9 mouse cellular contexts compared by ENCODE assay signal in the genomic region with DNA sequence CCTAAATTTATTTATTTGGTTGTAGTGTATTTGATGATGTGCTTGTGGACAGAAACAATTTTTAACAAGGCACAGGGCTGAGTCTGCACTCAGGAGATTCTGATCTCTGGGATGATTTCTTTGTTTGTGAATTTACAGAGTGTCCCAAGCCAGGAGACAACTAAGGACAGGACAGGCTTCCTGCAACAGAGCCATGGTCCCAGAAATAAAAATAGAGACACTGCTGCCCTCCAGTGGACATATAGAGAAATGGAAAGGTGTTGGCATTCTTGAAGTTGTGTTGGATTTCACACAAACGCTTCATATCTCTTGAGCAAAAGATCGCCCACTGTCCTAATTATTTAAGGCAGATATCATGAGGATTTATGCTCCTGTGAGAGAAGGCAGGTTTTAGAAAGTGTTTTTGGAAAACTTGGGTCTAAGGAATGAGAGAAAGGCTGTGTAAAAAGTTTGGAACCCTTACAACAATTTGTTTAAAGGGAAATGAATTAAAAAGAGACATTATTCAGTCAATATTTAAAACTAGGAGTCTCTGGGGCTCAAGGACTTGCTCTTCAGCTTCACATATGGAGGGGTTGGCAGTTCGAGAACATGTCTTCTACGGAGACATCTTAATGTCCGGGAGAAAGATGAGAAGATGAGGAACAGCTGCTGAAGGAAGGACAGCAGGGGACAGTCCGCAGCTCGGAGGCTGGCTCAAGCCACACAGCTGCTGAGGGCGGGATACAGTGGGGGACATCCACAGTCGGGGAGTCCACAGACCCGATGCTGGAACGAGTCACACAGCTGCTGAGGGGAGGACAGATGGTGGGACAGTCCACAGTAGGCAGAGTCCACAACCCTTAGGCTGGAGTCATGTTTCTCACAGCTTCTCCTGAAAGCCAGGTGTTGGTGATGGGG.
A peak's percentile ranks its signal among the peaks of the same experiment; 100 is the strongest.
DNase-seq lines count a peak whose midpoint lies in the region; ATAC-seq and TF ChIP-seq lines count a peak whose summit lies in the region.
"Had no signal": no experiment of that assay in that cellular context is flagged by ENCODE, and none has a peak within 500 bp of the region (broad histone marks: within the 10 kb centered on the region; RNA-seq: fewer than 3 reads in every experiment).

No protein-coding gene starts in this region.

- no peaks in the 10 kb centered on the region for H3K27me3 ChIP-seq in heart, postnatal 0 days (ENCODE audit: control insufficient read depth, insufficient read depth, low read length)
- H3K27me3 ChIP-seq in midbrain, embryonic 11.5 days (ENCODE audit: control insufficient read depth, insufficient read depth, low read length), result no peaks in the 10 kb centered on the region

- WGBS in heart, postnatal 0 days, result 43% methylated on average over 11 of the region's 11 CpGs
- 58% methylated on average over 11 of the region's 11 CpGs for WGBS in midbrain, embryonic 11.5 days

- no peaks in the 10 kb centered on the region for H3K36me3 ChIP-seq in heart, postnatal 0 days (replicated peaks; ENCODE audit: control insufficient read depth, insufficient read depth, low read length)
- H3K36me3 ChIP-seq in midbrain, embryonic 11.5 days (ENCODE audit: control insufficient read depth, insufficient read depth, low read length), result no peaks in the 10 kb centered on the region

- H3K27ac ChIP-seq in heart, postnatal 0 days (ENCODE audit: low read depth), result no peak overlapping the region
- H3K27ac ChIP-seq in midbrain, embryonic 11.5 days (ENCODE audit: low read depth, low read length), result no peak overlapping the region
- H3K27ac ChIP-seq: macrophage had no signal

- peak overlapping the region; percentile 25 for H3K4me2 ChIP-seq in heart, postnatal 0 days (ENCODE audit: low read depth, low read length)
- no peak overlapping the region for H3K4me2 ChIP-seq in midbrain, embryonic 11.5 days

- DNase-seq in left cerebral cortex, adult 18-20 months (ENCODE audit: low spot score in 2 of 2), result peak; percentile 46 to 53
- DNase-seq in left cerebral cortex, adult 11 months (ENCODE audit: low spot score), result no peak
- peak; percentile 36 for DNase-seq in ES-CJ7 (ENCODE audit: low read depth, low spot score)
- peak; percentile 59 for DNase-seq in cerebellum, adult 9-10 months
- DNase-seq in heart, postnatal 0 days (ENCODE audit: low spot score), result peak; percentile 46
- peak; percentile 62 to 72 for DNase-seq in kidney, postnatal 36 days
- DNase-seq in midbrain, embryonic 11.5 days (ENCODE audit: low spot score, missing footprints), result peak; percentile 86
- no peak for DNase-seq in urinary bladder, postnatal 10 days (ENCODE audit: low spot score)

- no peak for TF ChIP-seq EP300 in heart, postnatal 0 days (IDR thresholded peaks at IDR 0.05; ENCODE audit: low read depth)

- no peak overlapping the region for H3K4me3 ChIP-seq in heart, postnatal 0 days (ENCODE audit: low read depth, low read length)
- no peak overlapping the region for H3K4me3 ChIP-seq in midbrain, embryonic 11.5 days (ENCODE audit: low read depth, low read length)

- no peaks in the 10 kb centered on the region for H3K4me1 ChIP-seq in heart, postnatal 0 days (ENCODE audit: control insufficient read depth, insufficient read depth)
- H3K4me1 ChIP-seq in midbrain, embryonic 11.5 days (ENCODE audit: control insufficient read depth, insufficient read depth, low read length), result no peaks in the 10 kb centered on the region

- H3K9me3 ChIP-seq in heart, postnatal 0 days (replicated peaks; ENCODE audit: control insufficient read depth, low read length), result no peaks in the 10 kb centered on the region
- H3K9me3 ChIP-seq in midbrain, embryonic 11.5 days (ENCODE audit: control insufficient read depth, low read length), result no peaks in the 10 kb centered on the region

- ATAC-seq in heart, postnatal 0 days (ENCODE audit: insufficient read depth, low read depth), result peak; percentile 39; the same call in 1 of the 2 replicates
- 0 out of 2 replicates have a peak, but pooled peaks have one; percentile 19 for ATAC-seq in midbrain, embryonic 11.5 days (ENCODE audit: low FRiP score)

- no peak overlapping the region for H3K9ac ChIP-seq in heart, postnatal 0 days (replicated peaks; ENCODE audit: low read depth, low read length)
- no peak overlapping the region for H3K9ac ChIP-seq in midbrain, embryonic 11.5 days (ENCODE audit: low read length)

- peak; percentile 76 for TF ChIP-seq CTCF in heart, postnatal 0 days (IDR thresholded peaks at IDR 0.05; ENCODE audit: low read depth)

Comparison
In these comparisons a context has a peak if more than half of its experiments do, and no peak if none do; other contexts are left out.
1. DNase-seq: peak in left cerebral cortex, adult 18-20 months (2 of 2), ES-CJ7 (single experiment), cerebellum, adult 9-10 months (single experiment), heart, postnatal 0 days (single experiment), kidney, postnatal 36 days (2 of 2) and midbrain, embryonic 11.5 days (single experiment); none in left cerebral cortex, adult 11 months (single experiment) and urinary bladder, postnatal 10 days (single experiment).